Mouse (Mus musculus) MEL (cell line): ENCODE data around the gene Nt5c2.

Experiments used
- CHD1 ChIP-seq: IDR thresholded peaks from 2 replicates; pipeline ENCODE4 v1.6.1; 2012; ENCODE audit warnings: low read depth, mild to moderate bottlenecking, inconsistent platforms, low read length, improper control_type of control experiment
- CHD2 ChIP-seq: IDR thresholded peaks from 2 replicates; pipeline ENCODE4 v1.6.1; 2011; ENCODE audit warnings: low read length, improper control_type of control experiment
- CTCF ChIP-seq, 3 experiments: IDR thresholded peaks in 2 of 3; conservative IDR thresholded peaks in 1 of 3; 2 replicates each; pipeline ENCODE4 v1.5.1; 2011 to 2012; ENCODE audit warnings: low read length in 3 of 3, low read depth in 2 of 3, mild to moderate bottlenecking in 2 of 3, improper control_type of control experiment in 1 of 3, inconsistent platforms in 1 of 3, mixed read lengths in 1 of 3, moderate library complexity in 1 of 3; ENCODE audit not compliant: control insufficient read depth in 1 of 3, insufficient read depth in 1 of 3, poor library complexity in 1 of 3, severe bottlenecking in 1 of 3
- E2F4 ChIP-seq: IDR thresholded peaks from 2 replicates; pipeline ENCODE4 v1.6.1; 2011; ENCODE audit warnings: low read depth, low read length, improper control_type of control experiment, borderline replicate concordance
- GABPA ChIP-seq: IDR thresholded peaks from 2 replicates; pipeline ENCODE4 v1.6.1; 2012; ENCODE audit warnings: low read depth, mild to moderate bottlenecking, inconsistent platforms, low read length, improper control_type of control experiment, moderate library complexity
- MAFK ChIP-seq: IDR thresholded peaks from 2 replicates; pipeline ENCODE4 v1.6.1; 2011; ENCODE audit warnings: low read depth, mild to moderate bottlenecking, low read length, improper control_type of control experiment, borderline replicate concordance
- MAZ ChIP-seq: IDR thresholded peaks from 2 replicates; pipeline ENCODE4 v1.6.1; 2012; ENCODE audit warnings: low read depth, mild to moderate bottlenecking, inconsistent platforms, low read length, improper control_type of control experiment
- POLR2A ChIP-seq, 2 experiments: IDR thresholded peaks; 2 replicates each; pipeline ENCODE4 v1.6.1; 2011 to 2012; ENCODE audit warnings: low read length in 2 of 2, mild to moderate bottlenecking in 2 of 2, control low read depth in 1 of 2, improper control_type of control experiment in 1 of 2, low read depth in 1 of 2, moderate library complexity in 1 of 2; ENCODE audit not compliant: control insufficient read depth in 1 of 2, insufficient read depth in 1 of 2, poor library complexity in 1 of 2
- RAD21 ChIP-seq: IDR thresholded peaks from 2 replicates; pipeline ENCODE4 v1.6.1; 2011; ENCODE audit warnings: mild to moderate bottlenecking, low read depth, low read length, improper control_type of control experiment
- TCF12 ChIP-seq: IDR thresholded peaks from 2 replicates; pipeline ENCODE4 v1.6.1; 2014; ENCODE audit warnings: low read depth, mild to moderate bottlenecking, inconsistent platforms, low read length, improper control_type of control experiment, moderate library complexity
- UBTF ChIP-seq: IDR thresholded peaks from 2 replicates; pipeline ENCODE4 v1.6.1; 2012; ENCODE audit warnings: low read depth, mild to moderate bottlenecking, inconsistent platforms, low read length, improper control_type of control experiment, moderate library complexity, borderline replicate concordance; ENCODE audit not compliant: insufficient read depth
- USF1 ChIP-seq: IDR thresholded peaks from 2 replicates; pipeline ENCODE4 v1.6.1; 2014; ENCODE audit warnings: low read depth, mild to moderate bottlenecking, inconsistent platforms, low read length, improper control_type of control experiment, moderate library complexity
- ZC3H11A ChIP-seq: IDR thresholded peaks from 2 replicates; pipeline ENCODE4 v1.6.1; 2012; ENCODE audit warnings: low read depth, mild to moderate bottlenecking, inconsistent platforms, low read length, improper control_type of control experiment

GRCm38 (mm10) chr19:46897135-46897534 lies 117.8 kb downstream of the Nt5c2 start:
- TF ChIP-seq MAZ (no peak), MAFK (no peak), USF1 (no peak), E2F4 (no peak), CHD2 (no peak), CTCF (IDR thresholded peaks at IDR 0.05 in 2 of 3, conservative IDR thresholded peaks at IDR 0.05 in 1 of 3; ENCODE audit: control insufficient read depth in 1 of 3, insufficient read depth in 1 of 3, low read depth in 2 of 3, low read length in 3 of 3, poor library complexity in 1 of 3, severe bottlenecking in 1 of 3) (peak; percentile 57 to 70 (median 67)), UBTF (no peak), RAD21 (peak; percentile 61), ZC3H11A (peak; percentile 61), TCF12 (no peak), CHD1 (no peak), POLR2A (IDR thresholded peaks at IDR 0.05; ENCODE audit: control insufficient read depth in 1 of 2, insufficient read depth in 1 of 2, low read depth in 1 of 2, low read length in 2 of 2, poor library complexity in 1 of 2) (no peak), GABPA (no peak)
